Mouse (Mus musculus) megakaryocyte progenitor cell, adult 5-6 weeks (primary cell): ENCODE results near the gene Rnls. TPM values are rescaled to one million over a fixed set of nuclear protein-coding genes. Genes with fewer than 3 reads are reported as not detected.
A peak's percentile ranks its signal among the peaks of the same experiment; 100 is the strongest.

Experiments used
- ATAC-seq: replicated peaks from 2 replicates; pipeline ENCODE4 v1.8.0; 2016; ENCODE audit warnings: mild to moderate bottlenecking, moderate TSS enrichment, inconsistent platforms; ENCODE audit not compliant: poor library complexity
- total RNA-seq, 2 experiments: library from RNA; stranded (forward) in 1 of 2; stranded (reverse) in 1 of 2; fragments of 157-497, 149-512 nt in 1 of 2; fragments of 200-1000 nt in 1 of 2; gene quantifications; 2 replicates each; pipeline versions ENCODE4 v1.2.3 to v1.2.4; 2015 to 2017

Gene Rnls
- total RNA-seq, 2 experiments from 2014 or later: 1.7 to 4.1 TPM

GRCm38 (mm10) chr19:33201181-33201580 lies 190.9 kb downstream of the Rnls start:
- ATAC-seq: no peak

GRCm38 (mm10) chr19:33192064-33192463 lies 200.0 kb downstream of the Rnls start:
- ATAC-seq: no peak

DNA sequence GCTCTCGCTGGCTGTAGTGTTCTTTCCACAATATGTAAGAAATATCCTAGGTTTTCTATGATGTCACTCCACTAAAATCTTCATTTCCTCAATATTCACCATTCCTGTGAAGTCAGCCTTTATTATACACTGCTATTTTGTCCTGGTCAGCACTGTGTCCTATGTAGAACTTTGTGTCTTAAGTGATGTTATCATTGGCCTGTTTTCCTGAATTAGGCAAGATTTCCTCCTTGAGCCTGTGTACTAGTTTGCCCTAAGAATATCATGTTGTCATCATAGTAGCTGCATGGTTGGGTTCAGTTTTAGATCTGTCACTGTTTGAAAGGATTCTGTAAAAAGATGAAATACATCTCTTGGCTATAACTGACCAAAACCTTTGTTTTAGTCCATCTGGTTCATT lies 203.3 kb downstream of the Rnls start:
- no peak for ATAC-seq

GRCm38 (mm10) chr19:33179595-33179994 lies 212.5 kb downstream of the Rnls start:
- no peak for ATAC-seq

- no peak for ATAC-seq
These were observed 213.2 kb downstream of the Rnls start for GRCm38 (mm10) chr19:33178866-33179265.

DNA sequence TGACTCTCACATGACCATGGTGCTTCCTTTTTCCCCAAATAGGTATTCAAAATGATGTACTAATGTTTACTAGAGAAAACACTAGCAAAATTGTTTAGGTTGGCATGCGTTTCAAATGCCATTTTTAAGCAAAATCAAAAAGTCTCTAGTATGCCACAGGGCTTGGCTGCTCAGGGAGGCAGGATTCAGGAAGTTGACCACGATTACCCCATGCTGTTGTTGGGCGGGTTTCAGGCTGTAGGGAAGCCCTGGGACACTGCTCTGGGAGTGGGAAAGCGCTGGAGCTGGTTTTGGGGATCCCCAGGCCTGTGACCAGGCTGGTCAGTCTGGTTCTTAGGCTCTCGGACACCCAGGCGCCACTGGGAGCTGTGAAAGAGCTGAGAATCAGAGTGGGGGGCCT lies 213.7 kb downstream of the Rnls start:
- no peak; the same call in 1 of the 2 replicates for ATAC-seq

GRCm38 (mm10) chr19:33173991-33174390 lies 218.1 kb downstream of the Rnls start:
- ATAC-seq: no peak

- no peak for ATAC-seq
These were observed 222.2 kb downstream of the Rnls start for GRCm38 (mm10) chr19:33169881-33170280.

- ATAC-seq: no peak
These were observed 224.4 kb downstream of the Rnls start for GRCm38 (mm10) chr19:33167528-33168264.

GRCm38 (mm10) chr19:33164801-33165200 lies 227.3 kb downstream of the Rnls start:
- no peak for ATAC-seq

GRCm38 (mm10) chr19:33161903-33162302 lies 230.2 kb downstream of the Rnls start:
- ATAC-seq: no peak

- ATAC-seq: no peak
These were observed 232.2 kb downstream of the Rnls start for GRCm38 (mm10) chr19:33159897-33160296.

DNA sequence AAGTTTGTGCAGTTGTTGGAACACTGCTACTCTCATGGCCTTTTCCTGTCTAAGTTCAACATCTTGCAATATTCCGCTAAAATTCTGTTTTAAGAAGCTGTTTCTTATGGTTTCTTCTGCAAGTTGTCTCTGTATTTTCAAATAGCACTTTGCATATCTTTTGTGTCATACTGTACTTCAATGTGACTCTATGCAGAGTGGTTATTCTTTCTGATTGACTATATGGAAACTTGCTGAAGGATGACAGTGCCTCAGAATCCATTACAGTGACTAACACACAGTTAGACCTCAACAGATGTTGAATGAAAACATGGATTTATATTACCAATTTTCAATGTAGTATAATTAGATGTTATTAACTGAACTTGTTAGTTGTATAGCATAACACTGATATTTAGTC lies 232.9 kb downstream of the Rnls start:
- no peak for ATAC-seq

GRCm38 (mm10) chr19:33158234-33158633 lies 233.9 kb downstream of the Rnls start:
- peak; percentile 55 for ATAC-seq

- ATAC-seq: no peak
These were observed 243.7 kb downstream of the Rnls start for GRCm38 (mm10) chr19:33148411-33148810.

DNA sequence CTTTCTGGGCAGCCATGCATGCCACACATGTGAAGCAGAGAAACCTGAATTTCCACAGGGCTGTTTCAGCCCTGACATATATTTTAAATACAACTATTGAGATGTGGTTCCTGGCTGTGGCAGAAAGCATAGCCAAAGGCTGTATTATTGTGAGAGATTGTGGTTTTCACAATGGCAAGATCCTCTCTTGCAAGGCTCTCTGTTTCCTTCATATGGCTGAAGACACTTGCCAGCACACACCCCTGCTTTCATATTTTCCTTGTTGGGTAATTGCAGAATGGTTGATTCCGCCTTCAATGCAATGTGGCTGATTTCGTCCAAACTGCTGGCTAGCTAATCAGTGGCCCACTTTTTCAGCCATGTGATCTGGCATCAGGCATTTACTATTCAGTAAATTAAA lies 248.9 kb downstream of the Rnls start:
- peak; percentile 68 for ATAC-seq

DNA sequence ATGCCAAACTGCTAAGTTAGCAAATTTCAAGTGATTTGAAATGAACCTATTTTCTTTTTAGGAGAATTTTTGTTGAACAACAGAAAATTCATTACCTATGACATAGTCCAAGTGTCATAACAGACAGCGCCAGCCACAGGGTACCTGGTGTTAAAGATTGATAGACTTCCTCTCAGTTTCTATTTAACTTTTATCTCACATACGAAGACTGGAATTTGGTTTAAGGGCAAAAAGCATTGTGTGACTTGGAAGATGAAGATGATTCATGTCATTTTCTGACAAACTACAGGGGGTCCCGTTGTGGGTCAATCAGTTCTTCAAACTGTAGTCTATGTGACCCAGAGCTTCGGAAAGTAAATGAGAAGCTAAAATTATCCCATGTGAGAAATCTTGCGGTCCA lies 254.8 kb downstream of the Rnls start:
- ATAC-seq: no peak

DNA sequence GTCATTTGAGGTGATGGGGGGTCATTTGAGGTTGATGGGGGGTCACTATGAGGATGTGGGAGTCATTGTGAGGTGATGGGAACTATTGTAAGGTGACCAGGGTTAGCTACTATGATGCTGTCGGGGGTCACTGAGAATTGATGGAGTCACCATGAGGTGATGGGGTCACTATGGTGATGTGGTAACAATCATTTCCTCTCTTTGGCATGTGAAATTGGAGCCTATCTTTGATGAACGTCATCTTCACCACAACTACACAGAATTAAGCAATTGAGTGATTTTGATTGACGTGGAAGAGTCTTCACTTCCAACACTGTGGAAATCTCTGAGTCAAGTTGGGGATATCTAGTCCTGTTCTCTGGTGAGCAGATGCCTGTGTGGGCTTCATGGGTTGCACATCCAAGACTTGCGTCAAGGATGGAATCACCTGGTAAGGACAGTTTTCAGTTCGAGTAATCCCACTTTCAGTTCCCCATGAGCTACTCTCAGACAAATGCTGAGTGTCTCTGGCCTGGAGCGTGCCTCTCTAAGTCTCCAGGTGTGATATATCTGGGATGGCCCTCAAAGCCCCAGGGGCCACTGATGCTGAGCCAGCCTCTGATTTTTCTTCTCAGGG lies 269.4 kb downstream of the Rnls start:
- ATAC-seq: peak; percentile 53

- ATAC-seq: peak; percentile 70
These were observed 272.1 kb downstream of the Rnls start for GRCm38 (mm10) chr19:33119947-33120346.

DNA sequence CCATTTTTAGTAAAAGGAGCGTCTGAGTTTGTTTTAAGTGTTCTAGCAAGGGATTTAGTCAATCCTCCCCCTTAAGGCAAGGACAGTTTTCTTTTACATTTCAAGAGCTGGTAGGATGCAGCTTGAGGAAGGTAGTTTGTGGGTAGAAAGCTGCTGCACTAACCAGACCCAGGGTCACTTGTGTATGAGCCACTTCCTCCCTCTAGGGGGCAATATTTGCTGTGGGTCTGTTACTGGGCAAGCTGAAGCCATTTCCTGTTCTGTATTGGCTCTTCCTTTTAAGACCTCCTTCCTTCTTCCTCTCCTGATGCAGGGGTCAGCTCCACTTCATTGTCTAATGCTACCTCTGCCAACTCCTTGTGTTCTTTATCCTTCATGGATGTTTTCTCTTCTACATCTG lies 273.2 kb downstream of the Rnls start:
- peak; percentile 79 for ATAC-seq

- no peak for ATAC-seq
These were observed 277.3 kb downstream of the Rnls start for GRCm38 (mm10) chr19:33114631-33115295.

DNA sequence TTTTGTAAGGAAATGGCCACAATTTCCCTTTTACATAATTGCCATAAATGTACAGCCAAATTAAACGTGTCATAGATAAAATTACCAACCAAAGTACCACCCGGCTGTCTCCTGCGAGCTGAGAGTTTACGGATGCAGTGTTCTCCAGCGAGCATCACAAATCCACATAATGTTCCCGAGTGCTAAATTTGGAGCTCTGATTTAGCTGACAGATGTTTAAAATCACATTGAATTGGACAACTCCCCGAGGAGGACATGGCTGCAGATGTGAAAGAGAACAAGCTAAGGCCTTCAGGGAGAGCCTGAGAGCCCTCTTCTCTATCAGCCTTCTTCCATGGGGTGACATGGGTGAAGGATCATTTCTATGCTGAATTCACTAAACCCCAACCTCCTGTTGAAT lies 278.3 kb downstream of the Rnls start:
- ATAC-seq: no peak
